Mouse (Mus musculus) small intestine, adult 2 months (tissue): ENCODE measurements at regions not wholly inside any gene's neighbourhood (a gene's known extent, or its start where the extent isn't known, plus 50 kb on each side); places are given as distances from the start of the nearest gene placed in this dataset.

Experiments used
- CTCF ChIP-seq: fragments of 200-500 bp; IDR thresholded peaks from 2 replicates; pipeline ENCODE4 v1.5.1; 2012; ENCODE audit warnings: low read depth, mild to moderate bottlenecking, control low read depth, inconsistent platforms, low read length, moderate library complexity, mixed read lengths; ENCODE audit not compliant: insufficient replicate concordance, insufficient read length; ENCODE audit errors: extremely low read depth
- POLR2A ChIP-seq: fragments of 200-500 bp; IDR thresholded peaks from 2 replicates; pipeline ENCODE4 v1.6.1; 2012; ENCODE audit warnings: low read depth, mild to moderate bottlenecking, control low read depth, inconsistent platforms, low read length, moderate library complexity

GRCm38 (mm10) chr2:94246851-94247471 is 89.2 kb upstream of the Hsd17b12 start:
- TF ChIP-seq CTCF, result no peak
- no peak for TF ChIP-seq POLR2A
